Comparison of ENCODE assay signal across 20 mouse cellular contexts in genomic region chr13:17866741-17867140, GRCm38 (mm10).
DNase-seq lines count a peak whose midpoint lies in the region; TF ChIP-seq lines count a peak whose summit lies in the region.
"Had no signal": no experiment of that assay in that cellular context is flagged by ENCODE, and none has a peak within 500 bp of the region (broad histone marks: within the 10 kb centered on the region; RNA-seq: fewer than 3 reads in every experiment).

No protein-coding gene starts in this region.

- H3K4me3 ChIP-seq in layer of hippocampus, adult 2 months, result no peak overlapping the region
- H3K4me3 ChIP-seq: embryonic facial prominence, embryonic 13.5 days; forebrain, embryonic 13.5 days; heart, embryonic 10.5 days; hindbrain, embryonic 13.5 days had no signal

- no peak for TF ChIP-seq CTCF in layer of hippocampus, adult 2 months (conservative IDR thresholded peaks at IDR 0.05)

- H3K27ac ChIP-seq in layer of hippocampus, adult 2 months, result no peak overlapping the region
- H3K27ac ChIP-seq: embryonic facial prominence, embryonic 13.5 days; forebrain, embryonic 13.5 days; heart, embryonic 10.5 days; hindbrain, embryonic 13.5 days; hindbrain, postnatal 0 days had no signal

- DNase-seq in frontal cortex, adult 2 months (ENCODE audit: extremely low spot score in 1 of 2, low spot score in 1 of 2), result peak; percentile 15 to 47
- no peak for DNase-seq in frontal cortex, postnatal 25 days (ENCODE audit: low spot score in 2 of 2)
- peak; percentile 21 to 58 for DNase-seq in layer of hippocampus, adult 2 months (ENCODE audit: low spot score in 2 of 2)
- DNase-seq in layer of hippocampus, adult 9-10 months (ENCODE audit: low spot score), result no peak
- peak; percentile 31 for DNase-seq in right cerebral cortex, adult 18-20 months
- no peak for DNase-seq in right cerebral cortex, postnatal 25 days
- DNase-seq in telencephalon, adult 2 months (ENCODE audit: low read depth, low spot score), result peak; percentile 58
- DNase-seq: adrenal gland, postnatal 14 days; cerebellum, adult 18-20 months; cerebellum, adult 9-11 months; cerebellum, postnatal 36 days; gastrocnemius, postnatal 10 days; heart, adult 18-20 months; heart, postnatal 10 days; heart, postnatal 4 days had no signal

Comparison
In these comparisons a context has a peak if more than half of its experiments do, and no peak if none do; other contexts are left out.
1. DNase-seq: peak in frontal cortex, adult 2 months (2 of 2), layer of hippocampus, adult 2 months (2 of 2), right cerebral cortex, adult 18-20 months (single experiment) and telencephalon, adult 2 months (single experiment); none in frontal cortex, postnatal 25 days (0 of 2), layer of hippocampus, adult 9-10 months (single experiment) and right cerebral cortex, postnatal 25 days (single experiment).